Mouse (Mus musculus) T-helper 2 cell (primary cell): ENCODE results near the gene Xk.
"Not testable (repeated sequence)": the region's sequence is repeated elsewhere in the genome, so short reads cannot be mapped to it uniquely, and the experiment has no call there.

Source experiments
- in situ Hi-C: fragments of 300-600 bp; cut with MboI, MseI; formaldehyde crosslinking; loops from one replicate; pipeline ENCODE4 v1.15.1; 2025; ENCODE audit warnings: high pct_unique_total_duplicates

Gene Xk

GRCm38 (mm10) chrX:9272460-9273361, at the start of gene Xk:
Gene Xk (plus strand): TSS chrX:9272756.
- in situ Hi-C loops, result no loop called here

- in situ Hi-C loops, result loop anchor here (10.0 kb wide), 1 partner anchor 162 kb away; the partner anchor contains the start of gene Fthl17f
These were observed 45.5 kb upstream of the Xk start for GRCm38 (mm10) chrX:9227105-9227504.

GRCm38 (mm10) chrX:9240737-9241591, 31.6 kb upstream of the Xk start:
- in situ Hi-C loops, result no loop called here

GRCm38 (mm10) chrX:9243381-9243864, 29.1 kb upstream of the Xk start:
- in situ Hi-C loops, result no loop called here

- in situ Hi-C loops, result no loop called here
These were observed 27.8 kb upstream of the Xk start for GRCm38 (mm10) chrX:9244603-9245336.

GRCm38 (mm10) chrX:9248911-9249310, 23.6 kb upstream of the Xk start:
- in situ Hi-C loops, result no loop called here

GRCm38 (mm10) chrX:9253990-9254389, 18.6 kb upstream of the Xk start:
- in situ Hi-C loops, result no loop called here

GRCm38 (mm10) chrX:9254901-9255300, 17.7 kb upstream of the Xk start:
- in situ Hi-C loops, result no loop called here

GRCm38 (mm10) chrX:9256766-9257165, 15.8 kb upstream of the Xk start, which contains the start of gene Gm14862:
Gene Gm14862 (minus strand): TSS chrX:9256899.
- in situ Hi-C loops, result no loop called here

GRCm38 (mm10) chrX:9257831-9258230, 14.7 kb upstream of the Xk start:
- in situ Hi-C loops, result no loop called here

GRCm38 (mm10) chrX:9259267-9259666, 13.3 kb upstream of the Xk start:
- in situ Hi-C loops, result no loop called here

GRCm38 (mm10) chrX:9271112-9271511, 1.4 kb upstream of the Xk start:
- in situ Hi-C loops, result no loop called here

GRCm38 (mm10) chrX:9271947-9272459, 553 bp upstream of the Xk start:
- in situ Hi-C loops, result no loop called here

GRCm38 (mm10) chrX:9273377-9274002, 934 bp downstream of the Xk start:
- in situ Hi-C loops, result no loop called here

GRCm38 (mm10) chrX:9274321-9274720, 1.8 kb downstream of the Xk start:
- in situ Hi-C loops, result no loop called here

- in situ Hi-C loops, result not testable (repeated sequence)
These were observed 10.9 kb downstream of the Xk start, which contains the start of gene H2al1m for GRCm38 (mm10) chrX:9283464-9283863. Gene H2al1m (plus strand): TSS chrX:9283764.

- in situ Hi-C loops, result loop anchor here (5.0 kb wide), 1 partner anchor 264 kb away; no protein-coding TSS in a partner anchor
These were observed 20.7 kb downstream of the Xk start for GRCm38 (mm10) chrX:9293140-9293829.

- in situ Hi-C loops, result no loop called here
These were observed 25.9 kb downstream of the Xk start for GRCm38 (mm10) chrX:9298413-9298864.

- in situ Hi-C loops, result no loop called here
These were observed 30.2 kb downstream of the Xk start for GRCm38 (mm10) chrX:9302791-9303190.

- in situ Hi-C loops, result no loop called here
These were observed 30.9 kb downstream of the Xk start for GRCm38 (mm10) chrX:9303455-9303854.
